Mouse (Mus musculus): ENCODE results near the gene Olfr1371. TPM values are rescaled to one million over a fixed set of nuclear protein-coding genes. Genes with fewer than 3 reads are reported as not detected.
"Not testable (repeated sequence)": the region's sequence is repeated elsewhere in the genome, so short reads cannot be mapped to it uniquely, and the experiment has no call there.

Olfr1371 gene
- polyA plus RNA-seq, 1 experiment from 2014 or later = not detected

- 72% methylated on average over 6 of the region's 6 CpGs for WGBS
- H3K27me3 ChIP-seq = peaks cover 13% of the 10 kb centered on the region; the same call in 1 of the 2 replicates
- no peak overlapping the region for H3K4me2 ChIP-seq
- H3K27ac ChIP-seq = no peak overlapping the region
- H3K9me3 ChIP-seq (replicated peaks) = no peaks in the 10 kb centered on the region
- H3K4me1 ChIP-seq = no peaks in the 10 kb centered on the region
- no peak for ATAC-seq
- H3K9ac ChIP-seq = no peak overlapping the region
- H3K4me3 ChIP-seq = no peak overlapping the region
- H3K36me3 ChIP-seq (ENCODE audit: poor library complexity, severe bottlenecking) = no peaks in the 10 kb centered on the region
These were observed 9.1 kb upstream of the Olfr1371 start for GRCm38 (mm10) chr11:52222891-52223290.

DNA sequence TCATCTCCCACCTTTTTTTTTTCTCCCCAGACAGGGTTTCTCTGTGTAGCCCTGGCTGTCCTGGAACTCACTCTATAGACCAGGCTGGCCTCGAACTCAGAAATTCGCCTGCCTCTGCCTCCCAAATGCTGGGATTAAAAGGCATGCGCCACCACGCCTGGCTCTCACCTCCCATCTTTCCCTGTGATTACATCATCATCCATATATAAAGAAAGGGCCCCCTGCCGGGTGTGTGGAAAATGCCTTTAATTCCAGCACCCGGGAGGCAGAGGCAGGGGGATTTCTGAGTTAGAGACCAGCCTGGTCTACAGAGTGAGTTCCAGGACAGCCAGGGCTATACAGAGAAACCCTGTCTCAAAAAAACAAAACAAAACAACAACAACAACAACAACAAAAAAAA is 8.1 kb upstream of the Olfr1371 start:
- H3K9me3 ChIP-seq (replicated peaks); H3K36me3 ChIP-seq (ENCODE audit: poor library complexity, severe bottlenecking); H3K27ac ChIP-seq; H3K9ac ChIP-seq; H3K4me2 ChIP-seq; ATAC-seq; H3K4me1 ChIP-seq; H3K4me3 ChIP-seq: not testable (repeated sequence)
- peaks cover 13% of the 10 kb centered on the region; the same call in 1 of the 2 replicates for H3K27me3 ChIP-seq
- WGBS = 89% methylated on average over 6 of the region's 6 CpGs

GRCm38 (mm10) chr11:52220282-52220681 is 6.5 kb upstream of the Olfr1371 start:
- ATAC-seq = peak; percentile 75
- no peak overlapping the region for H3K4me2 ChIP-seq
- H3K4me3 ChIP-seq = no peak overlapping the region
- H3K27me3 ChIP-seq = peaks cover 13% of the 10 kb centered on the region; the same call in 1 of the 2 replicates
- 11% methylated on average over 4 of the region's 4 CpGs for WGBS
- H3K4me1 ChIP-seq = no peaks in the 10 kb centered on the region
- H3K27ac ChIP-seq = no peak overlapping the region
- H3K9ac ChIP-seq = no peak overlapping the region
- H3K9me3 ChIP-seq (replicated peaks) = no peaks in the 10 kb centered on the region
- H3K36me3 ChIP-seq (ENCODE audit: poor library complexity, severe bottlenecking) = no peaks in the 10 kb centered on the region

DNA sequence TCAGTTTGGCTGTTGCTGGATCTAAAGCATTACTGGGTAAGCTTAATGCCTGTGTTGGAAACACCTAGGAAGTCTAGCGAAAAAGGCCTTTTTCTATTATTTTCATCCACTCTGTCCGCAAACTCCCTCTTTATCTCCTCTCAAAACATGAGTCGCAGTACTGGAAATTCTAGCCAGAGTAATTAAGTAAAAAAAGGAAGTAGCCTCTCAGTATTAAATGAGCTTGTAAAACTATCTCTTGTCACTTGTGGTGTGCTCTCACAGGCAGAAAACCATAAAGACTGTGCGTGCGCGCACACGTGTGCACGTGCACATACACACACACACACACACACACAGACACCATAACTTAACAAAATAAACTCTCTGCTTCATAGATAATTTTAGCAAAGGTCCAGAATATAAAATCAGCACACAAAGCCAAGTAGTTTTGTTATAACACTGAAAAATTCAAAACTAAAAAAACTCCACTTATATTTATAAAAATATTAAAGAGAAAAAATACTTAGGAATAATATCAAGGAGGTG is 17.2 kb downstream of the Olfr1371 start:
- not testable (repeated sequence) for H3K36me3 ChIP-seq (ENCODE audit: poor library complexity, severe bottlenecking); ATAC-seq; H3K4me2 ChIP-seq; H3K9ac ChIP-seq; H3K4me3 ChIP-seq; H3K27ac ChIP-seq; H3K4me1 ChIP-seq; H3K9me3 ChIP-seq (replicated peaks); H3K27me3 ChIP-seq
- WGBS = 96% methylated on average over 8 of the region's 8 CpGs

DNA sequence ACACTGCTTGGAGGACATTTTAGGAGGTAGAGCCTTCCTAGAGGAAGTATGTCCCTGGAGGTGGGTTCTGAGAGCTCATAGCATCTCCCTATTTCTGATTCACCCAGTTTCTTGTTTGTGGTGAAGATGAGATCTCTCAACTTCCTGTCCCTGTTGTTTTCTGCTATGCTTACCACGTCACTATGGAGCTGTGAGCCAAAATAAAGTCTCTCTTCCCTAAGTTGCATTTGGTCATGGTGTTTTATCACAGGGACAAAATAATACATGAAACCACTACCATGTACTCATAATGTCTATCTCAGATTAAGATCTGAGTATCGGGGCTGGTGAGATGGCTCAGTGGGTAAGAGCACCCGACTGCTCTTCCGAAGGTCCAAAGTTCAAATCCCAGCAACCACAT is 33.1 kb downstream of the Olfr1371 start:
- H3K4me2 ChIP-seq; H3K27me3 ChIP-seq; ATAC-seq; H3K27ac ChIP-seq; H3K9me3 ChIP-seq (replicated peaks); H3K4me1 ChIP-seq; H3K9ac ChIP-seq; H3K36me3 ChIP-seq (ENCODE audit: poor library complexity, severe bottlenecking); H3K4me3 ChIP-seq: not testable (repeated sequence)
- 89% methylated on average over 4 of the region's 4 CpGs for WGBS

DNA sequence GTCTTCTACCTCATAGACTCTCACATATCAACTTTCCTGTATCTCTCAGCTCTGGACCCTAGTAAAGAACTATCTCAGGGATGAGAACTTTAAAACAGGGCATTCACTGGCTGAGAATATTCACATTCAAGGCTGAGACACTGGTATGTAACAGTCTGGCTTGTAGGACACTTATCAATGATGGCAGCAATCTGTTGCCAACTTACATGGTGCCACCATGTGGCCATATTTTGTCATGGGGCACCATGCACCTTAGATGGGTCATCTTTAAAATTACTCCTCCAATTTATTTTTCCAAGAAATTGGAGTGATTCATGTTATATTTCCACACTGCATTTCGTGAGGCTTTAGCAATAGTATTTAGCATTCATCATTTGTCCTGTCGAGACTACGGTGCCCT is 33.9 kb downstream of the Olfr1371 start:
- not testable (repeated sequence) for H3K36me3 ChIP-seq (ENCODE audit: poor library complexity, severe bottlenecking); H3K27ac ChIP-seq; ATAC-seq; H3K4me3 ChIP-seq; H3K9me3 ChIP-seq (replicated peaks); H3K9ac ChIP-seq; H3K27me3 ChIP-seq; H3K4me2 ChIP-seq; H3K4me1 ChIP-seq
- 74% methylated on average over 2 of the region's 3 CpGs for WGBS

GRCm38 (mm10) chr11:52168461-52168860 is 45.3 kb downstream of the Olfr1371 start:
- H3K4me2 ChIP-seq = peak overlapping the region; percentile 62
- no peak overlapping the region for H3K9ac ChIP-seq
- no peaks in the 10 kb centered on the region for H3K36me3 ChIP-seq (ENCODE audit: poor library complexity, severe bottlenecking)
- H3K4me1 ChIP-seq = 0 out of 2 replicates have a peak, but pooled peaks cover 11% of the 10 kb centered on the region
- H3K27me3 ChIP-seq = peaks cover 55% of the 10 kb centered on the region
- H3K27ac ChIP-seq = no peak overlapping the region
- WGBS = 17% methylated on average over 12 of the region's 12 CpGs
- peak overlapping the region; percentile 40 for H3K4me3 ChIP-seq
- no peaks in the 10 kb centered on the region for H3K9me3 ChIP-seq (replicated peaks)
- no peak for ATAC-seq

DNA sequence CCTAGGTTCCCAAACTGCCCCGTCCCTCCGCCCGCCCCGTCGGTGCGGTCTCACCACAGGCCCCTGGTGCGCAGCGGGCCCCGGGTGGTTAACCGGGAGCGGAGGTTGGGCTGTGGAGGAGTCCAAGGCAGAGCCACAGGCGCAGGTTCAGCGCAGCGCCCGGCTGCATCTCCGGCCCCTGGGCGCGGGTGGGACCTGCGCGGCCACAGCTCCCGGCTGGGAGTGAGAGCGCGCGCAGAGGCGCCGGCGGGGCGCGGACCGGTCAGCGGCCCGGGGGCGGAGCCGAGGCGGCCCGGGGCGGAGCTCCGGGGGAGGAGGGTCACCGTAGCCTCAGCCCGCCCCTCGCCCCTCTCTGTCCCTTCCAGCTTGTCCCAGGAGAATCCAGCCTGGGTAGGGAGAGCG is 45.9 kb downstream of the Olfr1371 start:
- H3K9me3 ChIP-seq (replicated peaks); H3K36me3 ChIP-seq (ENCODE audit: poor library complexity, severe bottlenecking); H3K27ac ChIP-seq: not testable (repeated sequence)
- Histone ChIP-seq H3K4me1 (0 out of 2 replicates have a peak, but pooled peaks cover 11% of the 10 kb centered on the region), H3K9ac (peak overlapping the region; percentile 43; the same call in 1 of the 2 replicates), H3K4me2 (peak overlapping the region; percentile 62), H3K27me3 (peaks cover 56% of the 10 kb centered on the region), H3K4me3 (peak overlapping the region; percentile 40)
- peak; percentile 51; the same call in 1 of the 2 replicates for ATAC-seq
- WGBS = under 1% methylated on average over 35 of the region's 42 CpGs

- Histone ChIP-seq H3K4me3 (no peak overlapping the region; the same call in 1 of the 2 replicates), H3K36me3 (ENCODE audit: poor library complexity, severe bottlenecking) (no peaks in the 10 kb centered on the region), H3K4me2 (no peak overlapping the region), H3K27me3 (peaks cover 56% of the 10 kb centered on the region), H3K9me3 (replicated peaks) (no peaks in the 10 kb centered on the region), H3K27ac (no peak overlapping the region), H3K4me1 (0 out of 2 replicates have a peak, but pooled peaks cover 11% of the 10 kb centered on the region), H3K9ac (no peak overlapping the region)
- ATAC-seq = no peak
- WGBS = 2% methylated on average over 21 of the region's 21 CpGs
These were observed 46.7 kb downstream of the Olfr1371 start for GRCm38 (mm10) chr11:52167126-52167525.

DNA sequence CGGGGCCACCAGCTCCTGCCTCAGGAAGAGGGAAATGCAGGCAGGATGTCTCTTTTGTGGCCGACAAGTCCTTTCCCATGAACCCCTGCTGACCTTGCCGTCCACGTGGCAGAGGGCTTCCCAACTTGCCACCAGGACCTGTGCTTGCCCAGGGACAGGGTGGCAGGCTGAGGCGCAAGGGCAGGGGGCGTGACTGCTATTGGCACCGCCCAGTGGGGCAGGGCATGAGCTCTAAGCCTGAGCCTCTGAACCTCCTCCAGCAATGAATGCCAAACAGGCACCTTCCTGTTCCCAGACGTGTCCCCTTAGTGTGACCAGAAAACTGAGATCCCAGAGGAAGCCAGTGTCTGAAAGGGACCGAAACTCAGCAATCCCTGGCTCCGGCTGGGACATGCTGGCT is 49.9 kb downstream of the Olfr1371 start:
- no peak overlapping the region for H3K4me3 ChIP-seq
- H3K4me2 ChIP-seq = no peak overlapping the region
- no peak overlapping the region for H3K9ac ChIP-seq
- H3K36me3 ChIP-seq (ENCODE audit: poor library complexity, severe bottlenecking) = no peaks in the 10 kb centered on the region
- H3K4me1 ChIP-seq = 0 out of 2 replicates have a peak, but pooled peaks cover 11% of the 10 kb centered on the region
- WGBS = 40% methylated on average over 10 of the region's 10 CpGs
- no peak for ATAC-seq
- no peak overlapping the region for H3K27ac ChIP-seq
- H3K27me3 ChIP-seq = peaks cover 39% of the 10 kb centered on the region
- H3K9me3 ChIP-seq (replicated peaks) = no peaks in the 10 kb centered on the region

Other genes with a start within 250 kb of the Olfr1371 start
- 114 and 121 TPM in 2 replicates for gene Cdkn2aipnl, start 246.3 kb downstream of the Olfr1371 start, polyA plus RNA-seq (2015; fragmentation: Nextera tagmentation; extraction: Ambion mirVana)
- 276 and 301 TPM in 2 replicates for gene Ube2b, start 213.2 kb downstream of the Olfr1371 start, polyA plus RNA-seq (2015; fragmentation: Nextera tagmentation; extraction: Ambion mirVana)
- 15.0 and 21.4 TPM in 2 replicates for gene Cdkl3, start 209.8 kb downstream of the Olfr1371 start, polyA plus RNA-seq (2015; fragmentation: Nextera tagmentation; extraction: Ambion mirVana)
- gene Ppp2ca, start 115.3 kb downstream of the Olfr1371 start, polyA plus RNA-seq (2015; fragmentation: Nextera tagmentation; extraction: Ambion mirVana) = 108 and 112 TPM in 2 replicates
- not detected in 2 replicates for gene Olfr1373, start 68.5 kb downstream of the Olfr1371 start, polyA plus RNA-seq (2015; fragmentation: Nextera tagmentation; extraction: Ambion mirVana)
- 1,072 and 1,145 TPM in 2 replicates for gene Skp1a, start 18.0 kb upstream of the Olfr1371 start, polyA plus RNA-seq (2015; fragmentation: Nextera tagmentation; extraction: Ambion mirVana)
- gene Tcf7, start 69.0 kb upstream of the Olfr1371 start, polyA plus RNA-seq (2015; fragmentation: Nextera tagmentation; extraction: Ambion mirVana) = 2.2 and 2.3 TPM in 2 replicates
- 233 and 254 TPM in 2 replicates for gene Vdac1, start 146.9 kb upstream of the Olfr1371 start, polyA plus RNA-seq (2015; fragmentation: Nextera tagmentation; extraction: Ambion mirVana)
- 112 and 121 TPM in 2 replicates for gene 9530068E07Rik, start 182.4 kb upstream of the Olfr1371 start, polyA plus RNA-seq (2015; fragmentation: Nextera tagmentation; extraction: Ambion mirVana)

Measured in forebrain, embryonic 13.5 days (tissue).